8 mouse cellular contexts compared by ENCODE assay signal in genomic region chr7:100684538-100684937, GRCm38 (mm10). TPM values are rescaled to one million over a fixed set of nuclear protein-coding genes. Genes with fewer than 3 reads are reported as not detected.
DNase-seq lines count a peak whose midpoint lies in the region; ATAC-seq lines count a peak whose summit lies in the region.

No protein-coding gene starts in this region.

- no peaks in the 10 kb centered on the region for H3K27me3 ChIP-seq in neural tube, embryonic 15.5 days (replicated peaks)
- no peaks in the 10 kb centered on the region for H3K27me3 ChIP-seq in embryonic facial prominence, embryonic 10.5 days (replicated peaks; ENCODE audit: low read depth, poor library complexity, severe bottlenecking)
- H3K27me3 ChIP-seq in liver, embryonic 11.5 days (replicated peaks; ENCODE audit: control insufficient read depth, insufficient read depth, low read length) = no peaks in the 10 kb centered on the region

- no peak overlapping the region for H3K4me3 ChIP-seq in neural tube, embryonic 15.5 days (replicated peaks)
- H3K4me3 ChIP-seq in embryonic facial prominence, embryonic 10.5 days = no peak overlapping the region
- H3K4me3 ChIP-seq in liver, embryonic 11.5 days (ENCODE audit: low read depth, low read length) = no peak overlapping the region

- DNase-seq in neural tube, embryonic 10.5 days (ENCODE audit: extremely low spot score, low spot score) = peak; percentile 58
- peak; percentile 51 for DNase-seq in adipocyte (ENCODE audit: low spot score)
- peak; percentile 57 for DNase-seq in embryonic facial prominence, embryonic 10.5 days (ENCODE audit: low spot score)
- peak; percentile 57 for DNase-seq in hindlimb bud, embryonic 11.5 days (ENCODE audit: extremely low spot score, low read depth, low spot score)
- DNase-seq in liver, embryonic 11.5 days (ENCODE audit: low spot score) = peak; percentile 47
- DNase-seq in right cerebral cortex, adult 18-20 months = peak; percentile 47
- no peak for DNase-seq in ovary, adult 18-20 months (ENCODE audit: low spot score)

- 54% methylated on average over 7 of the region's 7 CpGs for WGBS in neural tube, embryonic 15.5 days
- 54% methylated on average over 7 of the region's 7 CpGs for WGBS in embryonic facial prominence, embryonic 10.5 days
- 33% methylated on average over 7 of the region's 7 CpGs for WGBS in liver, embryonic 11.5 days

- H3K4me2 ChIP-seq in neural tube, embryonic 15.5 days = no peak overlapping the region
- peak overlapping the region; percentile 10; the same call in 1 of the 2 replicates for H3K4me2 ChIP-seq in liver, embryonic 11.5 days

- H3K36me3 ChIP-seq in neural tube, embryonic 15.5 days = no peaks in the 10 kb centered on the region
- no peaks in the 10 kb centered on the region for H3K36me3 ChIP-seq in embryonic facial prominence, embryonic 10.5 days (replicated peaks)
- no peaks in the 10 kb centered on the region for H3K36me3 ChIP-seq in liver, embryonic 11.5 days (ENCODE audit: control insufficient read depth, insufficient read depth, low read length)

- H3K4me1 ChIP-seq in neural tube, embryonic 15.5 days = no peaks in the 10 kb centered on the region
- peaks cover under 1% of the 10 kb centered on the region; the same call in 1 of the 2 replicates for H3K4me1 ChIP-seq in embryonic facial prominence, embryonic 10.5 days
- no peaks in the 10 kb centered on the region for H3K4me1 ChIP-seq in liver, embryonic 11.5 days (replicated peaks; ENCODE audit: control insufficient read depth, insufficient read depth, low read length)

- no peaks in the 10 kb centered on the region for H3K9me3 ChIP-seq in neural tube, embryonic 15.5 days (replicated peaks)
- no peaks in the 10 kb centered on the region for H3K9me3 ChIP-seq in embryonic facial prominence, embryonic 10.5 days
- H3K9me3 ChIP-seq in liver, embryonic 11.5 days (ENCODE audit: control insufficient read depth, low read length) = no peaks in the 10 kb centered on the region

- no peak overlapping the region for H3K9ac ChIP-seq in neural tube, embryonic 15.5 days (replicated peaks)
- no peak overlapping the region for H3K9ac ChIP-seq in liver, embryonic 11.5 days (ENCODE audit: low read depth, low read length)

- H3K27ac ChIP-seq in neural tube, embryonic 15.5 days (replicated peaks) = no peak overlapping the region
- H3K27ac ChIP-seq in embryonic facial prominence, embryonic 10.5 days (replicated peaks) = no peak overlapping the region
- peak overlapping the region; percentile 64 for H3K27ac ChIP-seq in liver, embryonic 11.5 days (ENCODE audit: low read depth, low read length)

- no peak for ATAC-seq in neural tube, embryonic 15.5 days (ENCODE audit: low FRiP score)
- peak; percentile 76 for ATAC-seq in liver, embryonic 11.5 days (replicated peaks; ENCODE audit: low FRiP score)

RNA-seq across cellular contexts. Expression of gene Fam168a, which starts 21.9 kb away (rescaled TPM):
- 108 and 119 TPM in 2 replicates for polyA plus RNA-seq in neural tube, embryonic 15.5 days (2015; fragmentation: Nextera tagmentation; extraction: Ambion mirVana)
- polyA plus RNA-seq in embryonic facial prominence, embryonic 10.5 days (2016; fragmentation: Nextera tagmentation; extraction: Ambion mirVana) = 30.3 and 31.6 TPM in 2 replicates
- 16.2 and 18.8 TPM in 2 replicates for polyA plus RNA-seq in liver, embryonic 11.5 days (2014; fragmentation: Nextera tagmentation; extraction: Ambion mirVana)

RNA-seq across cellular contexts. Expression of gene Plekhb1, which starts 22.3 kb away (rescaled TPM):
- 31.0 and 33.9 TPM in 2 replicates for polyA plus RNA-seq in neural tube, embryonic 15.5 days (2015; fragmentation: Nextera tagmentation; extraction: Ambion mirVana)
- 4.7 and 4.8 TPM in 2 replicates for polyA plus RNA-seq in embryonic facial prominence, embryonic 10.5 days (2016; fragmentation: Nextera tagmentation; extraction: Ambion mirVana)
- polyA plus RNA-seq in liver, embryonic 11.5 days (2014; fragmentation: Nextera tagmentation; extraction: Ambion mirVana) = 1.1 and 2.0 TPM in 2 replicates
